Mouse (Mus musculus) G1E-ER4 (cell line): ENCODE results near the gene Cox6a2. TPM values are rescaled to one million over a fixed set of nuclear protein-coding genes. Genes with fewer than 3 reads are reported as not detected.

Experiments
- GATA1 ChIP-seq: IDR thresholded peaks from one replicate; pipeline ENCODE4 v1.8.0; 2012; ENCODE audit warnings: low read length, inconsistent platforms
- polyA plus RNA-seq: library from polyadenylated mRNA; stranded (reverse); fragments of >175 nt; gene quantifications from 2 replicates; pipeline ENCODE4 v1.2.3, GENCODE M21; 2012

Gene Cox6a2
- polyA plus RNA-seq, 1 experiment: 0.92 TPM

GRCm38 (mm10) chr7:128237927-128238778 lies 32.0 kb upstream of the Cox6a2 start, which contains the start of gene 9130023H24Rik:
TSS of gene 9130023H24Rik (minus strand) at chr7:128238031.
- TF ChIP-seq GATA1: no peak

GRCm38 (mm10) chr7:128237593-128237926 lies 31.4 kb upstream of the Cox6a2 start:
- TF ChIP-seq GATA1: no peak

GRCm38 (mm10) chr7:128236856-128237592 lies 30.8 kb upstream of the Cox6a2 start, which contains the start of gene Armc5:
TSS of gene Armc5 (plus strand) at chr7:128237342.
- no peak for TF ChIP-seq GATA1

- TF ChIP-seq GATA1: no peak
Observed at GRCm38 (mm10) chr7:128236426-128236825, 30.2 kb upstream of the Cox6a2 start.

GRCm38 (mm10) chr7:128235481-128235880 lies 29.3 kb upstream of the Cox6a2 start:
- TF ChIP-seq GATA1: no peak

GRCm38 (mm10) chr7:128234796-128235195 lies 28.6 kb upstream of the Cox6a2 start:
- TF ChIP-seq GATA1: no peak

GRCm38 (mm10) chr7:128231741-128232140 lies 25.6 kb upstream of the Cox6a2 start:
- TF ChIP-seq GATA1: no peak

GRCm38 (mm10) chr7:128220936-128221335 lies 14.7 kb upstream of the Cox6a2 start:
- TF ChIP-seq GATA1: no peak

GRCm38 (mm10) chr7:128219952-128220351 lies 13.8 kb upstream of the Cox6a2 start:
- TF ChIP-seq GATA1: no peak

GRCm38 (mm10) chr7:128209826-128210225 lies 3.6 kb upstream of the Cox6a2 start:
- no peak for TF ChIP-seq GATA1

- no peak for TF ChIP-seq GATA1
Observed at GRCm38 (mm10) chr7:128208187-128208586, 2.0 kb upstream of the Cox6a2 start.

- no peak for TF ChIP-seq GATA1
Observed at GRCm38 (mm10) chr7:128205695-128206094, 492 bp downstream of the Cox6a2 start.

- TF ChIP-seq GATA1: no peak
Observed at GRCm38 (mm10) chr7:128204179-128204578, 2.0 kb downstream of the Cox6a2 start.

GRCm38 (mm10) chr7:128203071-128203470 lies 3.1 kb downstream of the Cox6a2 start:
- no peak for TF ChIP-seq GATA1

GRCm38 (mm10) chr7:128201607-128202006 lies 4.6 kb downstream of the Cox6a2 start:
- TF ChIP-seq GATA1: no peak

GRCm38 (mm10) chr7:128181691-128182090 lies 24.5 kb downstream of the Cox6a2 start:
- no peak for TF ChIP-seq GATA1
